In the genomic region with DNA sequence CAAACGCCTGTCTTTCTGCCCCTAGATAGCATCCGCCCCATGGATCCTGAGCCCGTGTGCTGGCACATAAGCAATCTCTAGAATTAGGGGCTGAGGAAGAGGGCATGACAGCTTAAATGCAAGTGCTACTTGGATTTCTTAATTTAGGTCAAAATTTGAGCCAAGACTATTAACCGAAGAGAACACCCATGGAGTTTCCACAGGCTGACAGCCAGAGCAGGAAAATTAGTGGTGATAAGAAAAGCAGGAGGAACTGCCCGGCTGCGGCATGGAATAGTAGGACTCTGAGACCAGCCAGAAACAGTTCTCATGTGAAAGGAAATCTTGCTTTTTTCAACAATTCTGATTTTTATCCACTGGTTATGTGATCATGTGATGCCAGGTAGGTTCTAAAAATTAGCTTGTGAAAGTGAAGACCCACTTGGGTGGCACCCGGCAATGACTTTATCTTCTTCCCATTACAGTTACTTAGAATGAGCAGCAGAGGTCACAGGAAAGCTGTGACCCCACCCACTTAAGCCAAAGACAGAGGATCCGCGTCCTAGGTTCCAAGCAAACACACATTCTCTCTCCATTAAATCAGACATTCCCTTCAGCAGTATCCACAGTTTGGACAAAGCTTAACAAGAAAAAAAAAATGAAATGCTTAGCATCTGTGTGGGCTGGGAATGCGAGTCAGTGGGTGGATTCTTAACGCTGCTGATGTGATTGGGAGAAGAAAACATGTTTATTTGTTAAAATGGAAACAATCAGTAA, we compare ENCODE assay signal across 11 mouse cellular contexts.
A peak's percentile ranks its signal among the peaks of the same experiment; 100 is the strongest.
DNase-seq lines count a peak whose midpoint lies in the region; ATAC-seq lines count a peak whose summit lies in the region.
"Had no signal": no experiment of that assay in that cellular context is flagged by ENCODE, and none has a peak within 500 bp of the region (broad histone marks: within the 10 kb centered on the region; RNA-seq: fewer than 3 reads in every experiment).

No protein-coding gene starts in this region.

- peak; percentile 20 for DNase-seq in embryo, embryonic 10.5 days (ENCODE audit: low spot score)
- no peak for DNase-seq in embryo, embryonic 9.5 days (ENCODE audit: extremely low spot score)
- peak; percentile 7 for DNase-seq in left cerebral cortex, postnatal 4 days
- DNase-seq in left cerebral cortex, adult 11 months (ENCODE audit: low spot score) = no peak
- peak; percentile 67 for DNase-seq in heart, postnatal 10 days
- no peak for DNase-seq in left cerebral cortex, adult 18-20 months (ENCODE audit: low spot score in 2 of 2)
- DNase-seq in right cerebral cortex, adult 2 months (ENCODE audit: low spot score in 2 of 2) = no peak
- DNase-seq: adrenal gland, postnatal 25 days; thymus, postnatal 25 days had no signal

- no peak overlapping the region for H3K4me2 ChIP-seq in stomach, embryonic 15.5 days

- peak overlapping the region; percentile 72 for H3K27ac ChIP-seq in stomach, embryonic 15.5 days

- peaks cover 4% of the 10 kb centered on the region; the same call in 1 of the 2 replicates for H3K4me1 ChIP-seq in stomach, embryonic 15.5 days

- no peaks in the 10 kb centered on the region for H3K9me3 ChIP-seq in stomach, embryonic 15.5 days

- H3K9ac ChIP-seq in stomach, embryonic 15.5 days = no peak overlapping the region

- 36% methylated on average over 11 of the region's 11 CpGs for WGBS in stomach, embryonic 15.5 days

- H3K27me3 ChIP-seq in stomach, embryonic 15.5 days (replicated peaks) = no peaks in the 10 kb centered on the region

- intact Hi-C loops in left cerebral cortex, postnatal 4 days (cut with DNase I) = no loop called here
- intact Hi-C loops in heart, postnatal 10 days (cut with DNase I) = no loop called here

- H3K36me3 ChIP-seq in stomach, embryonic 15.5 days = peaks cover 6% of the 10 kb centered on the region; the same call in 1 of the 2 replicates

- no peak for ATAC-seq in stomach, embryonic 15.5 days (ENCODE audit: insufficient read depth, low FRiP score, low read depth)

- H3K4me3 ChIP-seq in stomach, embryonic 15.5 days (replicated peaks) = no peak overlapping the region
- H3K4me3 ChIP-seq: erythroblast, embryonic 14.5 days had no signal

Comparison
In these comparisons a context has a peak if more than half of its experiments do, and no peak if none do; other contexts are left out.
1. DNase-seq: peak in embryo, embryonic 10.5 days (single experiment), left cerebral cortex, postnatal 4 days (single experiment) and heart, postnatal 10 days (2 of 2); none in embryo, embryonic 9.5 days (single experiment), left cerebral cortex, adult 11 months (single experiment), left cerebral cortex, adult 18-20 months (0 of 2) and right cerebral cortex, adult 2 months (0 of 2).